Mouse (Mus musculus) Patski (cell line): ENCODE data around the gene Dse. TPM values are rescaled to one million over a fixed set of nuclear protein-coding genes. Genes with fewer than 3 reads are reported as not detected.
A peak's percentile ranks its signal among the peaks of the same experiment; 100 is the strongest.

Source experiments
- ATAC-seq: fragments of 100-300 bp; one replicate; pipeline ENCODE4 v1.8.0; 2021
- CTCF ChIA-PET: fragments of 350-600 bp; sonication (Branson Sonifier 250); formaldehyde crosslinking; loops from one replicate; lab custom pipeline; 2022; ENCODE audit warnings: inconsistent platforms; lab: Charles Lee
- POLR2A ChIA-PET: fragments of 350-600 bp; sonication (Branson Sonifier 250); formaldehyde crosslinking; loops from one replicate; lab custom pipeline; 2022; ENCODE audit warnings: antibody characterized with exemption, inconsistent platforms; lab: Charles Lee
- DNase-seq: peaks from one replicate; pipeline ENCODE4 v3.0.0-alpha.2; 2011; ENCODE audit warnings: low read depth, low spot score
- H3K27me3 ChIP-seq: fragments of 371-371 bp; one replicate; pipeline ENCODE4 v1.5.1; 2021
- CTCF ChIP-seq: fragments of 100-300 bp; IDR thresholded peaks from one replicate; pipeline ENCODE4 v1.5.1; 2021
- in situ Hi-C: fragments of 300-500 bp; cut with MboI; formaldehyde crosslinking; loops from 3 replicates; pipeline ENCODE4 v1.11.1; 2018; ENCODE audit warnings: low pct_unique_long_range_greater_than_20kb, mixed read lengths
- polyA plus RNA-seq: library from polyadenylated mRNA; unstranded; gene quantifications from one replicate; pipeline ENCODE4 v1.2.3, GENCODE M21; 2021

Gene Dse
- polyA plus RNA-seq, 1 experiment from 2014 or later, result 6.8 TPM

DNA sequence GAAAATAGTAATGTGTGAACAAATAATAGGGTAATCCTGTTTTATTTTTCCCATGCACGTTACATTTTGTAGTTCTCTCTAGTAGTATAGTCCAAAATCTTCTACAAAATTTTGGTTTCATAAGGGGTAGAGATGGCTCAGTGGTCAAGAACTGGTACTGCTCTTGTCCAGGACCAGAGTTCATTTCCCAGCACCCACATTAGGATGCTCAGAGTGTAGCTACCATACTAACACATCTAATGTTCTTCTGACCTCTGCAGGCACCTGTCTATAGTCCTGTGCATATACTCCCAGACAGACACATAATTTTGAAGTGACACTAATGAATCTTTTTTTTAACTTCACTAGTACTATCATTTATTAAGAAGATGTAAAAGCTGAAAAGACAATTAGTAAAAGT lies 1.7 kb downstream of the Dse start:
- in situ Hi-C loops, result loop anchor here (5.0 kb wide), 1 partner anchor 71 kb away; no protein-coding TSS in a partner anchor

DNA sequence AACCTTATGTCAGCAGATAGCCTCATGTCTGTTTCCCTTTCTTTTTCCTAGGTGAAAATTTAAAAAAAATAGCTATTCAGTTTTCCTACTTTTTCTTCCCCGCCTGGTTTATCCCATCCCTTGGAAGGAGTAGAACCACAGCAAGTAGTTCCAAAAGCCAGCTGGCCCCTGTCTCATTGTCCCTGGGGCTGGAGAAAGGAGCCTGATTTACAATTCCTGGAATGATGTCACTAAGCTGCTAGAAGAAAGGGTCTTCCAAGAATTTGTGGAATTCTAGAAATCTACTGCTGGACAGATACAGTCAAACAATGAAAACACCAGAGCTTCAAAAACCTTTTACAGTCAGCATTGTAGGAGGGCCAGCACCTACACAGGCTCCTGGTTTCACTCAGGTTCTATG lies 6.8 kb downstream of the Dse start:
- no peaks in the 10 kb centered on the region for H3K27me3 ChIP-seq
- no peak for ATAC-seq
- no peak for TF ChIP-seq CTCF
- POLR2A ChIA-PET, result no interaction called here
- in situ Hi-C loops, result no loop called here
- DNase-seq, result no peak
- CTCF ChIA-PET, result no interaction called here

More for the DNA sequence above, 1.7 kb downstream of the Dse start:
- ChIA-PET CTCF (interaction anchor here (1.3 kb wide), 1 partner anchor 11 kb away, joined by 3 read pairs; no protein-coding TSS in a partner anchor), POLR2A (no interaction called here)
- ATAC-seq (no peak), DNase-seq (no peak)
- no peak for TF ChIP-seq CTCF
- H3K27me3 ChIP-seq, result no peaks in the 10 kb centered on the region

DNA sequence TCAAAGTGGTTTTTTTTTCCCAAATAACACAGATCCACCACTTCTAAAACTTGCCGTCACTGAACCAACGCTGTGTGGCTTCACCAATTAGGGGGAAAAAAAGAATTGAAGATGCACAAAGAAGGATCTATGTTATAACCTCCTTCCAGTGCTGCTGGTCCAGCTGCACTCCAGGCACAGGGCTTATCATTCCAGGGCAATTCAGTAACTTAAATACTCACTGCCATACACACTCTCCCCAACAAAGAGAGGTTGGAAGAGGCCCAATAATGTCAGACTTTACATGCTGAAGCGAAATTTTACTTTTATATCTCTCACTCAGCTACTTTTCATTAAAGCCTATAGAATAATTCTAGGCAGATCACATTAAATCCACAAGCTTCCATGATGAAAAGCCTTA lies 8.9 kb downstream of the Dse start:
- no peak for DNase-seq
- TF ChIP-seq CTCF, result no peak
- CTCF ChIA-PET, result no interaction called here
- no peaks in the 10 kb centered on the region for H3K27me3 ChIP-seq
- POLR2A ChIA-PET, result interaction anchor here (0.9 kb wide), 1 partner anchor 24 kb away, joined by 3 read pairs; no protein-coding TSS in a partner anchor
- no peak for ATAC-seq
- in situ Hi-C loops, result no loop called here

DNA sequence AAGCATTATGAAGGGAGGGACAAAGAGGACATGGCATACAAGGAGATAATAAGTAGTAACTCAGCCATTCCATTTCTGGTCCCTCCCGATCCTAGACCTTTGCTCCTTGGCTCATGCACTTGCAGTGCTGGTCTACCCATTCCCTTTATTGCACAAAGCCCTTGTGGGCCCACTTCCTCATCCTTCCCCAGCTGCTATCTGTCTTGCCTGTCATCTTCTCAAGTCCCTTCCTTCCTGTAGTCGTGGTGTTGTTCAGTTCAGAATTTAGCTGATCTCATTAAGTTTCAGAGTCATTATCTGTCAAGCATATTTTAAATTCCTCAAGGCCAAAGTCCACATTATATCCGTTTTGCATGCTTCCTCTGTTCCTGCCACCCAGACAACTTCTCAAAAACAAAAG lies 9.5 kb downstream of the Dse start:
- in situ Hi-C loops, result no loop called here
- ATAC-seq (no peak), DNase-seq (no peak)
- no peak for TF ChIP-seq CTCF
- ChIA-PET CTCF (no interaction called here), POLR2A (interaction anchor here (0.9 kb wide), 1 partner anchor 24 kb away, joined by 3 read pairs; no protein-coding TSS in a partner anchor)
- no peaks in the 10 kb centered on the region for H3K27me3 ChIP-seq

DNA sequence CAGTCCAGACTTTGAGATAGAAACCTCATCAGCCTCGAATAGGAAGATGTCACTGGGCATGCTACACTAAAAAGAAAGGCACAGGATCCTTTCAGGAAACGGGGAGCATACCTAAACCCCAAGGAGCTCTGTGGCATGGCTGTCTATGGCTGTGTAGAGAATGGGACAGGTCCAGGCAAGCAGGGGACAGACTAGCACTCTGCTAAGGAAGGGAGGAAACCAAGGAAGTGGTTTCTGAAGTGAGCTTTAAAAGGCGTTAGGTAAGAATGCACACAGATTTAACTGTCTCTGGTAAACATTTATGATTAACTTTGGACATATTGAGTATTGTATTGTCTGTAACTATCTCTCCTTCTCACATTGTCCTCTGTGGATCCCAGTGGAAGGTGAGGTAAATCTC lies 10.2 kb downstream of the Dse start:
- in situ Hi-C loops, result no loop called here
- no peaks in the 10 kb centered on the region for H3K27me3 ChIP-seq
- no peak for DNase-seq
- ATAC-seq, result no peak
- ChIA-PET POLR2A (no interaction called here), CTCF (interaction anchor here (1.0 kb wide), 1 partner anchor 113 kb away, joined by 3 read pairs; no protein-coding TSS in a partner anchor)
- no peak for TF ChIP-seq CTCF

DNA sequence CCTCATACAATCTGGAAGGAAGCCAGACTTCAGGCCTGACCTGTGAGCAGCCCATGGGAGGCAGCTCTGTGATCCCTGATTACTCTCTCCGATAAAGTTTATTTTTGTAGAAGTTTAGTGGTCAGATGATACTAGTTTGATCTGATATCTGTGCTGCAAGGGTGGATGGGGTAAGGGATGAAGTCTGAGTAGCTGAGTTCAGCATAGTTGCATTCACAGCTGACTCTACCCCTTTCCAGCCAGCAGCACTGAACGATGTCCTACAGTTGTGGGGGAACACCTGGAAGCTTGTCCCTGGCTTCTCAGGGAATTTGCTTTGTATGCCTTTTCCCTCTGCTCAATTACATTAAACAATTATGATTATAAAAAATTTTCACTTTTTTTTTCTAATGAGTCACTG lies 12.6 kb downstream of the Dse start:
- no peak for ATAC-seq
- in situ Hi-C loops, result no loop called here
- no peak for DNase-seq
- no peak for TF ChIP-seq CTCF
- CTCF ChIA-PET, result interaction anchor here (1.2 kb wide), 1 partner anchor 11 kb away, joined by 3 read pairs; no protein-coding TSS in a partner anchor
- POLR2A ChIA-PET, result no interaction called here
- no peaks in the 10 kb centered on the region for H3K27me3 ChIP-seq

DNA sequence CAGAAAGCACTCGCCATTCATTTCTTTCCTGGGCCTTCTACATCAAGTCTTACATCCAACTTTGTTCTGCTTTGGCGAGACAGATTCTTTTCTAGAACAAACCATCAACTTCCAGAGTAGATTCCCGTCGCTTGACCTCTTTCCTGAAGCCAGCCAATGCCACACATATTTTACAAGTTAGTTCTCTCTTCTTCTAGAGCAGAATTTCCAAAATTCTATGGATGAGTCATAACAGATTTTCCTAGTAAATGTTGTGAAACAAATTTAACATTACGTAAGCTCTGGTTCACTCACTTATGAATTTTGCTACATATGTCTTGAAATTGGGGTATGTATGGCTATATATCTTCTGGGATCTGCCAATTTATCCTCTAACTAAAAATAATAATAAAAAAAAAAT lies 13.0 kb downstream of the Dse start:
- no peaks in the 10 kb centered on the region for H3K27me3 ChIP-seq
- DNase-seq (no peak), ATAC-seq (no peak)
- no peak for TF ChIP-seq CTCF
- POLR2A ChIA-PET, result no interaction called here
- CTCF ChIA-PET, result interaction anchor here (1.2 kb wide), 1 partner anchor 12 kb away, joined by 3 read pairs; no protein-coding TSS in a partner anchor
- in situ Hi-C loops, result no loop called here

DNA sequence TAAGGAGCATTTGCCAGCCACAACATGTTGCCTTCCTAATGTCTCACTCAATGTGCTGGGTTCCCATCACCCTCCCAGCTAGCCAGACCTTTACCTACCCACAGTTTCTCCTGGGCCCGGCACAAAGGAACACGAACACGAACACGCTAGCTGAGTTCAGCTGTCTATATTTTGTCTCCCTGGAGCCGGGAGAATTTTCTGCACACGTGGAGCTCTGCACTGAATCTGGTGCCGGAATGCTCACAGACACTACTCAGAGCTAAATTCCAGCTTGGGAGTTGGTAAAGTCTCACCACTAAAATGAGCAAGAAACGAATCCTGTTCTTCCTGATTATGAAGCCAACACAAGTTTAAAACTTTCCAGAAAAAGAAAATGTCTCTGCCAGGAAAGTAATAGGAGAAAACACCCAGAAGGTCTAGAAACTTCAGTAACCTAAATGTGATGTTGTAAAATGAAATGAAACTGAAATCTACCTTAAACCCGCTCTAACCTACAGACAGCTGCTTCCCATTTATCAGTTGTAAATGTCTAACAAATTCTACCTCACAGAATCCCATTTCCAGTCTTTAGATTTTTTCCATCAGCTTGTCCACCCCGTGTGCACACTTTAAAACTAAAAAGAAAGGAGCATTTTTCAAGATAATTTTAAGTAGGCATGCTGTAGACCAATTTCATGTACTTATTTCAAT lies 20.8 kb downstream of the Dse start:
- in situ Hi-C loops, result no loop called here
- ATAC-seq (no peak), DNase-seq (no peak)
- TF ChIP-seq CTCF, result no peak
- H3K27me3 ChIP-seq, result no peaks in the 10 kb centered on the region
- ChIA-PET POLR2A (no interaction called here), CTCF (no interaction called here)

DNA sequence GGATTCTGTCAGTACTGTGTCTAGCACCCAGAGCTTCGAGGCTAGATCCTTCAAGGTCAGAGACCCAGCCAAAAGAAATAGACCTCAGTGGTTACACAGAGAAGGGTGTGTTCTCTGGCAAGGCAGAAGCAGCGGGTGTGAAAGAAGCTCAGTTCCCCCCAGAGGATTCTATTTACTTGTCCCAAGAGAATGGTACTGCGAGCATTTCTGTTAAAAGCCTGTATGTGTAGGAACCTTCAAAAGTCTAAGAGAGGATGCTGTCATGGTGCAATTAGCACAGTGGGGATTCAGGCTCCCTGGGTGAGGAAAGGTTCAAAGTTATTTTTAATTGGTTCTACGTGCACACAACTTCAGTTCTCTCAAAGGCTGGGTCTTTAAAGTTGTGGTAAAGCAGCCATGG lies 22.0 kb downstream of the Dse start:
- TF ChIP-seq CTCF, result no peak
- no peaks in the 10 kb centered on the region for H3K27me3 ChIP-seq
- CTCF ChIA-PET, result interaction anchor here (1.1 kb wide), 1 partner anchor 9 kb away, joined by 3 read pairs; no protein-coding TSS in a partner anchor
- POLR2A ChIA-PET, result no interaction called here
- in situ Hi-C loops, result no loop called here
- ATAC-seq, result peak; percentile 8
- DNase-seq, result no peak

DNA sequence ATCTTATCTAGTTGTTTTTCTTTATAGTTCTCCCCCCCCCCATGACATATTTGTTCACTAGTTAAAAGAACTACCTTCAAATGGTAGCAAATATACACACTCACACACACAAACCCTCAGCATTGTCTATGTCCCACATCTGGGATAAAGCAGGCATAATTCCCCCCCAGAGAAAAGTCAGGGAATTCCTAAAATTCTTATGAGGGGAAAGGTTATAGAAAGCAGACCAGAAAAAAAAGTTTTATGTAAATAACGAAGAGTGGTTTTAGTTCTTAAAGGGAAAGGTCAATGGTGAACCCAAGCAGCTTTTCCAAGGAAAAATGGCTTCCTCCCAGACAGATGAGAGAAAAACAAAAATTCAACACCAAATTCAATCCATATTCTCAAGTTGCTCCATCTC lies 22.6 kb downstream of the Dse start:
- in situ Hi-C loops, result no loop called here
- TF ChIP-seq CTCF, result no peak
- no peaks in the 10 kb centered on the region for H3K27me3 ChIP-seq
- DNase-seq, result no peak
- ChIA-PET CTCF (interaction anchor here (1.1 kb wide), 1 partner anchor 8 kb away, joined by 3 read pairs; no protein-coding TSS in a partner anchor), POLR2A (no interaction called here)
- ATAC-seq, result no peak

DNA sequence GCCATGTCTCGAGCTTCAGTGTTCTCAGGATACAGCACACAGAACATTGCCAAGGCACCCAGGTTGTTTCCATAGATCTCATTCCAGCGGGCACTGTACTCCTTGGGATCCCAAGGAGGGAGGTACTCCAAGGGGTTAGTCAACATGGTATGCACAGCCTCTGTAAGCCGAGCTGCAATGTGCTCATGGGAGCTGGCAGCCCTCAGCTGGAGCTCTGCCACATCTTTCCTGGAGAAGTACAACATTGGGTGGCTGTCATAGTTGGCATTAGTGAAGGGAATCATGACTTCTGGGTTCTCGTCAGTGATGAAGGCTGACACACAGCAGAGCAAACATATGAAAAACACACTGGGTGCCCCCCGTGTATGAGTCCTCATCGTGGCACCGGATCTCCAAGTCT lies 23.8 kb downstream of the Dse start:
- CTCF ChIA-PET, result interaction anchor here (1.4 kb wide), 1 partner anchor 19 kb away, joined by 3 read pairs; no protein-coding TSS in a partner anchor
- DNase-seq, result no peak
- no peak for ATAC-seq
- TF ChIP-seq CTCF, result no peak
- POLR2A ChIA-PET, result interaction anchor here (1.0 kb wide), 1 partner anchor 98 kb away, joined by 3 read pairs; no protein-coding TSS in a partner anchor
- H3K27me3 ChIP-seq, result no peaks in the 10 kb centered on the region
- in situ Hi-C loops, result no loop called here
